Mouse (Mus musculus) neural tube, embryonic 14.5 days (tissue): ENCODE data around the gene Inhbc. TPM values are rescaled to one million over a fixed set of nuclear protein-coding genes. Genes with fewer than 3 reads are reported as not detected.
"Not testable (repeated sequence)": the region's sequence is repeated elsewhere in the genome, so short reads cannot be mapped to it uniquely, and the experiment has no call there.

ENCODE experiments used
- ATAC-seq: fragments of 200-750 bp; cut with Nextera tagmentation; 2 replicates; pipeline ENCODE4 v1.8.0; 2017; ENCODE audit warnings: low read depth, mild to moderate bottlenecking, moderate TSS enrichment, moderate library complexity
- H3K27ac ChIP-seq: fragments of 300-500 bp; sonication (generic); 2 replicates; pipeline ENCODE4 v1.5.1; 2014; ENCODE audit warnings: low read depth, mild to moderate bottlenecking, control low read depth, low read length, moderate library complexity, mixed read lengths
- H3K27me3 ChIP-seq: fragments of 300-500 bp; sonication (generic); 2 replicates; pipeline ENCODE4 v1.6.1; 2014; ENCODE audit warnings: low read length; ENCODE audit not compliant: control insufficient read depth, insufficient read depth
- H3K36me3 ChIP-seq: fragments of 300-500 bp; sonication (generic); 2 replicates; pipeline ENCODE4 v1.6.1; 2014; ENCODE audit warnings: low read length, mixed read lengths; ENCODE audit not compliant: control insufficient read depth, insufficient read depth
- H3K4me1 ChIP-seq: fragments of 300-500 bp; sonication (generic); 2 replicates; pipeline ENCODE4 v1.6.1; 2014; ENCODE audit warnings: low read length; ENCODE audit not compliant: control insufficient read depth, insufficient read depth
- H3K4me2 ChIP-seq: fragments of 300-500 bp; sonication (generic); 2 replicates; pipeline ENCODE4 v1.6.1; 2014; ENCODE audit warnings: mild to moderate bottlenecking, low read depth, low read length, control low read depth
- H3K4me3 ChIP-seq: fragments of 300-500 bp; sonication (generic); 2 replicates; pipeline ENCODE4 v1.5.1; 2014; ENCODE audit warnings: low read depth, low read length, control low read depth, mixed read lengths
- H3K9ac ChIP-seq: fragments of 300-500 bp; sonication (generic); replicated peaks from 2 replicates; pipeline ENCODE4 v1.6.1; 2014; ENCODE audit warnings: low read depth, mild to moderate bottlenecking, control low read depth, low read length, mixed read lengths
- H3K9me3 ChIP-seq: fragments of 300-500 bp; sonication (generic); 2 replicates; pipeline ENCODE4 v1.6.1; 2016; ENCODE audit warnings: low read length; ENCODE audit not compliant: control insufficient read depth
- WGBS: fragments of 180-500 bp; shearing (Covaris S2); extraction: QIAGEN DNeasy Blood & Tissue Kit; methylation state at CpG from one replicate; pipeline ENCODE4 v1.1.7; 2014; 5-methylcytosine and 5-hydroxymethylcytosine counted together
- polyA plus RNA-seq: library from polyadenylated mRNA; unstranded; fragments of >200 nt; fragmentation: Nextera tagmentation; extraction: Ambion mirVana; gene quantifications from 2 replicates; pipeline ENCODE4 v1.2.1, GENCODE M21; 2014

Gene Inhbc
- polyA plus RNA-seq, 1 experiment from 2014 or later, result not detected

GRCm38 (mm10) chr10:127314950-127315349 lies 55.3 kb downstream of the Inhbc start:
- 88% methylated on average over 1 of the region's 1 CpGs for WGBS
- not testable (repeated sequence) for H3K9ac ChIP-seq, H3K9me3 ChIP-seq, H3K4me1 ChIP-seq, H3K36me3 ChIP-seq, H3K4me3 ChIP-seq, H3K27me3 ChIP-seq, H3K4me2 ChIP-seq, H3K27ac ChIP-seq, ATAC-seq

- H3K9ac ChIP-seq, H3K27ac ChIP-seq, H3K27me3 ChIP-seq, H3K4me2 ChIP-seq, H3K36me3 ChIP-seq, H3K9me3 ChIP-seq, H3K4me3 ChIP-seq, H3K4me1 ChIP-seq, ATAC-seq: not testable (repeated sequence)
- WGBS, result 89% methylated on average over 5 of the region's 5 CpGs
These were observed 56.7 kb downstream of the Inhbc start for GRCm38 (mm10) chr10:127313516-127313915.

GRCm38 (mm10) chr10:127312858-127313257 lies 57.4 kb downstream of the Inhbc start:
- WGBS, result 78% methylated on average over 4 of the region's 4 CpGs
- no peaks in the 10 kb centered on the region for H3K9me3 ChIP-seq
- no peak for ATAC-seq
- H3K4me3 ChIP-seq, result no peak overlapping the region
- H3K4me2 ChIP-seq, result no peak overlapping the region
- no peaks in the 10 kb centered on the region for H3K27me3 ChIP-seq
- H3K9ac ChIP-seq, result no peak overlapping the region
- peaks cover 9% of the 10 kb centered on the region for H3K36me3 ChIP-seq
- no peak overlapping the region for H3K27ac ChIP-seq
- peaks cover 8% of the 10 kb centered on the region for H3K4me1 ChIP-seq

- 1% methylated on average over 4 of the region's 4 CpGs for WGBS
- H3K4me1 ChIP-seq, result peaks cover 8% of the 10 kb centered on the region
- ATAC-seq, result peak; percentile 44
- H3K4me2 ChIP-seq, result peak overlapping the region; percentile 84
- H3K9me3 ChIP-seq, result no peaks in the 10 kb centered on the region
- H3K27ac ChIP-seq, result peak overlapping the region; percentile 49; the same call in 1 of the 2 replicates
- H3K27me3 ChIP-seq, result no peaks in the 10 kb centered on the region
- peak overlapping the region; percentile 44; the same call in 1 of the 2 replicates for H3K9ac ChIP-seq
- peaks cover 12% of the 10 kb centered on the region for H3K36me3 ChIP-seq
- peak overlapping the region; percentile 64 for H3K4me3 ChIP-seq
These were observed 57.9 kb downstream of the Inhbc start for GRCm38 (mm10) chr10:127312356-127312676.

- Histone ChIP-seq H3K4me1 (peaks cover 8% of the 10 kb centered on the region), H3K27ac (peak within 1 kb of the TSS; percentile 49), H3K9me3 (no peaks in the 10 kb centered on the region), H3K36me3 (peaks cover 15% of the 10 kb centered on the region), H3K4me3 (peak within 1 kb of the TSS; percentile 64), H3K27me3 (no peaks in the 10 kb centered on the region), H3K4me2 (peak within 1 kb of the TSS; percentile 84), H3K9ac (peak within 1 kb of the TSS; percentile 76)
- under 1% methylated on average over 65 of the region's 65 CpGs for WGBS
- ATAC-seq, result peak; percentile 97
These were observed 58.5 kb downstream of the Inhbc start, which contains the start of gene Mars for GRCm38 (mm10) chr10:127311476-127312355. TSS of gene Mars (minus strand) at chr10:127311786.

GRCm38 (mm10) chr10:127310523-127311475 lies 59.4 kb downstream of the Inhbc start:
- H3K4me3 ChIP-seq, result peak overlapping the region; percentile 64
- H3K36me3 ChIP-seq, result peaks cover 19% of the 10 kb centered on the region
- peak overlapping the region; percentile 84 for H3K4me2 ChIP-seq
- H3K27ac ChIP-seq, result peak overlapping the region; percentile 49
- peak; percentile 25; the same call in 1 of the 2 replicates for ATAC-seq
- no peaks in the 10 kb centered on the region for H3K9me3 ChIP-seq
- no peaks in the 10 kb centered on the region for H3K27me3 ChIP-seq
- H3K9ac ChIP-seq, result peak overlapping the region; percentile 76
- WGBS, result 40% methylated on average over 23 of the region's 23 CpGs
- H3K4me1 ChIP-seq, result peaks cover 8% of the 10 kb centered on the region

- not testable (repeated sequence) for H3K9ac ChIP-seq, H3K4me2 ChIP-seq, ATAC-seq, H3K4me1 ChIP-seq, H3K9me3 ChIP-seq, H3K4me3 ChIP-seq, H3K27me3 ChIP-seq, H3K27ac ChIP-seq
- peaks cover 33% of the 10 kb centered on the region for H3K36me3 ChIP-seq
- WGBS, result 93% methylated on average over 3 of the region's 3 CpGs
These were observed 61.1 kb downstream of the Inhbc start for GRCm38 (mm10) chr10:127309167-127309566.
